Mouse (Mus musculus): ENCODE results near the gene Enoph1.

The Enoph1 gene

GRCm38 (mm10) chr5:100079931-100080275, 40.1 kb downstream of the Enoph1 start:
- no peak for DNase-seq

DNA sequence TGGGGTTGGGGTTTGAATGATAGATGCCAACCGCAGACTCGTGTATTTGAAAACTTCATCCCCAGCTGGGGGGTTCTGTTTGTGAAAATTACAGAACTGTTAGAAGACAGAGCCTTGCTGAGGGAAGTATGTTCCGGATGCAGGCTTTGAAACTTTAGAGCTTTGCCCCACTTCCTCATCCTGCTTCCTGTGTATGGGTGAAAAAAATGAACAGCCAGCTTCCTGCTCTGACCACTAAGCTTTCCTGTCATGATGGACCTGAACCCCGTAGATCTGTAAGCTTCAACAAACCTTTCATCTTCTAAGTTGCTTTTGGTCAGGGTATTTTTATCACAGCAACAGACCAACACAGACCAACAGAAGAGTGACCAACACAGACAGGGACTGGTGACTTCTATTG, 42.2 kb downstream of the Enoph1 start:
- DNase-seq: no peak

- no peak for DNase-seq
Measured at GRCm38 (mm10) chr5:100083953-100084562, 44.3 kb downstream of the Enoph1 start.

DNA sequence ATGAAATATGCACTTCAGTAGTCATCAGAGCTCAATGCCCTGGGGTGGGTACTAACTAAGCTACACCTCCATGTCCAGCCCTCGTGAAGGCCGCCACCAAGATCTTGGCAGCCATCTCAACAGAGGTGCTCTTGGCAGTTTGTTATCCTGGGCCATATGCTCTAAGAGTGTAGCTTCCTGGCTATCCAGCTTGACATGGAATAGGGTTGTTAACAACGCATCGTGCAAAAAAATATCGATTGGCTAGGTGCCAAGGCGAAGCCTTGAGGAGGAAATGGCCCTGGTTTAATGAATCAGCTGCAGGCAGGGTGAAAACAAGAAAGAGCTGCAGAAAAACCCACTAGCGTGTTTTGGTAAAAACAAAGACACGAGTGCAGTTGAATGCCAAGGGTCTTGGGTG, 45.3 kb downstream of the Enoph1 start:
- no peak for DNase-seq

- no peak for DNase-seq
Measured at GRCm38 (mm10) chr5:100090515-100091262, 50.9 kb downstream of the Enoph1 start.

- no peak for DNase-seq
Measured at GRCm38 (mm10) chr5:100091263-100091594, 51.4 kb downstream of the Enoph1 start.

- no peak for DNase-seq
Measured at GRCm38 (mm10) chr5:100091602-100092001, 51.8 kb downstream of the Enoph1 start.

GRCm38 (mm10) chr5:100096955-100097354, 57.2 kb downstream of the Enoph1 start:
- DNase-seq: no peak

DNA sequence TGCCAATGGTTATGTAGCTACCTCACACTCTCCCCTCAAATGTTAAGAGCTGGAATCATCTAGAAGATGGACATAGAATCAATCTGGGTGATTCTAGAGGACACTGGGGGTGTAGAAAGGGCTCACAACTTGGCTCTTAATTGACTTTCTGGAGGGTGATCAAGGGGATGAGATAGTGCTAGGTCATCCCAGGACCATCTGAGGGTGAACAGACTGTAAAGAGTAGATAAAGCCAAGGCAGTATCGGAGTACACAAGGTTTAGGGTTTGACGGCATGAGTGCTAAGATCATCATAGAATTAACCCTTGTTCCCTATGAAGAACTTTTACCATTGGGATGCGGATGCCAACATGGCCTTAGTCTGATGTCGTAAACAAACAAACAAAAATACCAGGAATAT, 58.2 kb downstream of the Enoph1 start:
- DNase-seq: no peak

- DNase-seq: no peak
Measured at GRCm38 (mm10) chr5:100102395-100102794, 62.6 kb downstream of the Enoph1 start.

DNA sequence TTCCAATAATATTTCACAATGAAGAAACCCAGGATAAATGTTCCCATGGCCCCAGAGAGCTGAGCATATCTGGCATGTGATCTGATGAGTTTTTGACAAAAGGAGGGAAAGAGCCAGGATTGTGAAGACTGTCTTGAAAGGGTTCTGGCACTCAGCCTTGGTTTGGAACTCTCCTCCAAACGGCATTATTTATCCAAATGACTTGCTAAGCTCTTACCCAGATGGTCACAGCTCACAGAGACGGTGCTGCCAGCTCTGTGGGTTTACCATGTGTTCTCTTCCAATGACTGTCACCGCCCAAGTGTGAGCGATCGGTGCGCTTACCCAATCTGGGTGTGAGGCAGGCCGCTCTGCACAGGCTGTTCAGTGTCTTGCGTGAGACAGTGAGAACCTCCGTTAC, 69.1 kb downstream of the Enoph1 start:
- no peak for DNase-seq

GRCm38 (mm10) chr5:100109543-100110282, 69.9 kb downstream of the Enoph1 start:
- DNase-seq: no peak

GRCm38 (mm10) chr5:100110581-100110980, 70.8 kb downstream of the Enoph1 start:
- DNase-seq: no peak

DNA sequence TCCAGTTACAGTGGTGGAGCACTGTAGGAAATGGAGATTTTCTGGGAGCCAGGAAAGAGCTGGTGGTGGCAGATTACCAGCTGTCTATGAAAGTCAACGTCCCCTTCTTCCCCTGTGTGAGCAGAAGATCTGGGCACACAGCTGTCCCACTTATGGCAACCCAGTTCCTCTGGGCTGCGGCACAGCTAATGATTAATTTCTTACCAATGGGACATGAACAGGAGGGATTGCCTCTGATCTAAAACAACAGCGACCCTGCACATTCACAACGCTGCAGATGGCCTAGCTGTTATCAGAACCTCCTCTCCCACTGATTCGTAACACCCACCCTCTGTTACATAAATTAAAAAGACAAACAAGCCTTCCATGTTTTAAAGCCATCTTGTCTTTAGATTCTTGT, 73.6 kb downstream of the Enoph1 start:
- DNase-seq: no peak
